Mouse (Mus musculus) forebrain, embryonic 14.5 days (tissue): ENCODE measurements around the gene Prex1. TPM values are rescaled to one million over a fixed set of nuclear protein-coding genes. Genes with fewer than 3 reads are reported as not detected.

Source experiments
- ATAC-seq: fragments of 200-750 bp; cut with Nextera tagmentation; 2 replicates; pipeline ENCODE4 v1.8.0; 2017; ENCODE audit warnings: mild to moderate bottlenecking, moderate library complexity
- DNase-seq: peaks from one replicate; pipeline ENCODE4 v3.0.0-alpha.2; 2015; ENCODE audit warnings: low spot score
- H3K27ac ChIP-seq: fragments of 300-500 bp; sonication (generic); 2 replicates; pipeline ENCODE4 v1.5.1; 2014; ENCODE audit warnings: low read depth, mild to moderate bottlenecking, control low read depth, low read length, moderate library complexity
- H3K27me3 ChIP-seq: fragments of 300-500 bp; sonication (generic); replicated peaks from 2 replicates; pipeline ENCODE4 v1.6.1; 2014; ENCODE audit warnings: low read length, control low read depth, mixed read lengths; ENCODE audit not compliant: control insufficient read depth, insufficient read depth
- H3K36me3 ChIP-seq: fragments of 300-500 bp; sonication (generic); 2 replicates; pipeline ENCODE4 v1.6.1; 2014; ENCODE audit warnings: low read length, control low read depth; ENCODE audit not compliant: control insufficient read depth, insufficient read depth
- H3K4me1 ChIP-seq: fragments of 300-500 bp; sonication (generic); 2 replicates; pipeline ENCODE4 v1.6.1; 2014; ENCODE audit warnings: antibody characterized with exemption, low read length, control low read depth; ENCODE audit not compliant: control insufficient read depth, insufficient read depth
- H3K4me2 ChIP-seq: fragments of 300-500 bp; sonication (generic); 2 replicates; pipeline ENCODE4 v1.6.1; 2014; ENCODE audit warnings: mild to moderate bottlenecking, control low read depth, low read length
- H3K4me3 ChIP-seq: fragments of 300-500 bp; sonication (generic); 2 replicates; pipeline ENCODE4 v1.5.1; 2014; ENCODE audit warnings: low read depth, low read length, control low read depth
- H3K9ac ChIP-seq: fragments of 300-500 bp; sonication (generic); 2 replicates; pipeline ENCODE4 v1.6.1; 2014; ENCODE audit warnings: mild to moderate bottlenecking, low read length, control low read depth, moderate library complexity
- H3K9me3 ChIP-seq: fragments of 300-500 bp; sonication (generic); replicated peaks from 2 replicates; pipeline ENCODE4 v1.6.1; 2016; ENCODE audit warnings: low read length, control low read depth, mixed read lengths; ENCODE audit not compliant: control insufficient read depth
- WGBS: fragments of 180-500 bp; shearing (Covaris S2); extraction: QIAGEN DNeasy Blood & Tissue Kit; methylation state at CpG from one replicate; pipeline ENCODE4 v1.1.7; 2014; 5-methylcytosine and 5-hydroxymethylcytosine counted together
- polyA plus RNA-seq: library from polyadenylated mRNA; unstranded; fragments of >200 nt; fragmentation: Nextera tagmentation; extraction: Ambion mirVana; gene quantifications from 2 replicates; pipeline ENCODE4 v1.2.1, GENCODE M21; 2014

The Prex1 gene
- polyA plus RNA-seq, 1 experiment from 2014 or later: 28.4 TPM

GRCm38 (mm10) chr2:166541112-166541928, 172.3 kb downstream of the Prex1 start:
- peak; percentile 69 for DNase-seq
- Histone ChIP-seq H3K9me3 (no peaks in the 10 kb centered on the region), H3K4me3 (no peak overlapping the region), H3K36me3 (no peaks in the 10 kb centered on the region), H3K4me1 (peaks cover 6% of the 10 kb centered on the region), H3K9ac (no peak overlapping the region), H3K4me2 (0 out of 2 replicates have a peak overlapping the region, but pooled peaks have one; percentile 5), H3K27me3 (no peaks in the 10 kb centered on the region), H3K27ac (no peak overlapping the region)
- WGBS: 7% methylated on average over 11 of the region's 11 CpGs
- peak; percentile 54; the same call in 1 of the 2 replicates for ATAC-seq

GRCm38 (mm10) chr2:166540216-166540615, 173.4 kb downstream of the Prex1 start:
- Histone ChIP-seq H3K9ac (no peak overlapping the region), H3K4me1 (peaks cover 6% of the 10 kb centered on the region), H3K4me3 (no peak overlapping the region), H3K4me2 (no peak overlapping the region), H3K27ac (no peak overlapping the region), H3K9me3 (peaks cover 2% of the 10 kb centered on the region; the same call in 1 of the 2 replicates), H3K27me3 (no peaks in the 10 kb centered on the region), H3K36me3 (no peaks in the 10 kb centered on the region)
- ATAC-seq (no peak), DNase-seq (no peak)
- WGBS: 82% methylated on average over 1 of the region's 1 CpGs

DNA sequence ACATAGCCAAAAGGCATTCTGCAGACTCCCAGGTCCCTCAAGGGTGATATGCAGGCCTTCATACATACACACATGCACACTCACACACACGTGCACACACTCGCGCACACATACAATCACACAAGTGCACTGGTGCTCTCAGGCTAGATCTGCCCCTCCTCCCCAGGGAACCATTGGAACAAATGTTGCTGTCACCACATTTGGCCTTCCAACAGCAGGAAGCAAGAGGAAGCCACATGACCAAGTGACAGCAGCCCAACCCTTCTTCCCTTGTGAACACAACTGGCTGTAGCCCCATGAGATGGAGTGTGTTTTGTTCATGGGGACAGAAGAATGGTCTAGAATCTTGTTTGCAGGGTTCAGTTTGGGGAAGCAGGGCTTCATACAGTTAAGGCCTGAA, 176.7 kb downstream of the Prex1 start:
- ATAC-seq (no peak), DNase-seq (no peak)
- Histone ChIP-seq H3K4me1 (peaks cover 6% of the 10 kb centered on the region), H3K27ac (no peak overlapping the region), H3K9ac (no peak overlapping the region), H3K4me3 (no peak overlapping the region), H3K4me2 (no peak overlapping the region), H3K27me3 (no peaks in the 10 kb centered on the region), H3K9me3 (peaks cover 5% of the 10 kb centered on the region; the same call in 1 of the 2 replicates), H3K36me3 (no peaks in the 10 kb centered on the region)
- 95% methylated on average over 3 of the region's 3 CpGs for whole genome bisulfite sequencing

- Histone ChIP-seq H3K4me1 (no peaks in the 10 kb centered on the region), H3K4me3 (no peak overlapping the region), H3K9me3 (peaks cover 5% of the 10 kb centered on the region; the same call in 1 of the 2 replicates), H3K36me3 (no peaks in the 10 kb centered on the region), H3K4me2 (no peak overlapping the region), H3K27me3 (no peaks in the 10 kb centered on the region), H3K27ac (no peak overlapping the region), H3K9ac (no peak overlapping the region)
- ATAC-seq: no peak
- 93% methylated on average over 11 of the region's 11 CpGs for WGBS
- DNase-seq: no peak
Observed at GRCm38 (mm10) chr2:166535519-166535918, 178.1 kb downstream of the Prex1 start.

DNA sequence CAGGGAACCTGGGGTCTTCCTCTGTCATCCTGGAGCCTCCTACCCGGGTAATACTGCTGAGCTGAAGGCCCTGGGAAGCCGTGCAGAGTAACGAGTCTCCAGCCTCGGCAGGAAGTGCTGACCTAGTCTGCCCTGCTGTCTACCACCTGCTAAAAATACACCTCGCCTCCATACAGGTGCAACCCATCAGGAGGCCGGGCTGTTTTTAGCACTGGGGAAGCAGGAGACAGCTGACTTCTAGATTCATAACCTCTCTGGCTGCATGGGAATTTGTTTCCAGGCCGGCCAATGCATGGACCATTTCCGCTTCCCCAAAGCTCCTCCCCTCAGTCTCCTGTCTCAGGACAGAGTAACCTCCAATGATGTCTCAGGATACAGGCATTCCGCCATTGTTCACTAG, 187.4 kb downstream of the Prex1 start:
- no peak for ATAC-seq
- peaks cover 7% of the 10 kb centered on the region; the same call in 1 of the 2 replicates for H3K9me3 ChIP-seq
- H3K36me3 ChIP-seq: no peaks in the 10 kb centered on the region
- 88% methylated on average over 9 of the region's 9 CpGs for WGBS
- H3K4me1 ChIP-seq: no peaks in the 10 kb centered on the region
- DNase-seq: no peak
- H3K27me3 ChIP-seq: peaks cover 3% of the 10 kb centered on the region; the same call in 1 of the 2 replicates
- no peak overlapping the region for H3K4me2 ChIP-seq
- H3K27ac ChIP-seq: no peak overlapping the region
- no peak overlapping the region for H3K9ac ChIP-seq
- H3K4me3 ChIP-seq: no peak overlapping the region

DNA sequence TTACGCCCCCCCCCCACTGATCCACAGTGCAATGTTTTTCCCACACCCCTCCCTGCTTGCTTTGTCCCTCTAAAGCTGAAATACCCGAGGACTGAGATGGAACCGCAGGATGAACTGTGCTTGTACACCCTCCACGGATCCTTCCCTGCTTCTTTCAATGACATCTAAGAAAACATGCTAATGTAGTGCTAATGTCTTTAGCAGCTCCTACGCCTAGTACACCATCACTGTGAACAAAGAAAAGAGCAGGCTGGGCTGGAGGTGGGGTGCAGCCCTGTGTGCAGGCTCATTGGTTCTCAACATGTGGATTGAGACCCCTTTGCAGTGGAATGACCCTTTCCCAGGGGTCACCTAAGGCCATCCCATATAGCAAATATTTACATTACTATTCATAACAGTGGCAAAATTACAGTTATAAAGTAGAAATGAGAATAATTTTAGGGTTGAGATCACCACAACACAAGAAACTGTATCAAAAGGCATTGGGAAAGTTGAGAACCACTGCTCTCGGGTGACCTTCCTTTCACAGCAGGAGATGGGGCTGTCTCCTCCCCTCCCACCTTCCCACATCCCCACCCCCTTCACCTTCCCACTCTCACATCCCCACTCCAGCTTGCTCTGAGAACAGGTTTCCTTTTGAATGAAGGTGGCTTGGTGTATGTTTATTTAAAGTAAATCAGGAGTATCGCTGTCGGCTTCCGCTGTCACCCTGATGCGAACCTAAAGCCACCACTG, 190.3 kb downstream of the Prex1 start:
- Histone ChIP-seq H3K36me3 (no peaks in the 10 kb centered on the region), H3K27me3 (peaks cover 11% of the 10 kb centered on the region), H3K9ac (no peak overlapping the region), H3K9me3 (no peaks in the 10 kb centered on the region), H3K4me3 (no peak overlapping the region), H3K4me1 (no peaks in the 10 kb centered on the region), H3K27ac (no peak overlapping the region), H3K4me2 (no peak overlapping the region)
- 71% methylated on average over 10 of the region's 10 CpGs for WGBS
- no peak for DNase-seq
- no peak for ATAC-seq

DNA sequence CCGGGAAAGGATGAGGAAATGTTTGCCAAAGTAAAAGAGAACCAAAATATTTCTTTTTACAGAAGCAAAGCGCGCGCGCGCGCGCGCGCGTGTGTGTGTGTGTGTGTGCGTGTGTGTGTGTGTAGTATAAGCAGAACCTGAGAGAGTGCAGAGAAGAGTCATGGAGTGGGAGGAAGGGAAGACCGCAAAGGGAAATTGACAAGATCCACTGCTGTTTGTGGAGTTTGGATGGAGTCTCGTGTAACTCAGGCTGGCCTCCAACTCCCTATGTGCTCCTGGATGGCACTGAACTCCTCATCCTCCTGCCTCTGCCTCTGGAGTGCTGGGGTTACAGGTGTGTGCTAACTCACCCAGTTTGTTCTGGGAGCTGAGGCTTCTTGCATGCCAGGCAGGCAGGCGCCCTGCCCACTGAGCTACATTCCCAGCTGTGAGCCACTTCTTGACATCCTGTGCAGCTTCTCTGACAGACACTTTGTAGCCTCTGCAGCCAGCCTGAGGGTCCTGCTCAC, 191.0 kb downstream of the Prex1 start:
- Histone ChIP-seq H3K4me2 (no peak overlapping the region), H3K27me3 (peaks cover 11% of the 10 kb centered on the region), H3K27ac (no peak overlapping the region), H3K4me3 (no peak overlapping the region), H3K9me3 (no peaks in the 10 kb centered on the region), H3K36me3 (no peaks in the 10 kb centered on the region), H3K9ac (no peak overlapping the region), H3K4me1 (no peaks in the 10 kb centered on the region)
- DNase-seq: no peak
- 75% methylated on average over 15 of the region's 15 CpGs for WGBS
- no peak for ATAC-seq

GRCm38 (mm10) chr2:166521878-166522611, 191.6 kb downstream of the Prex1 start:
- peak; percentile 28 for DNase-seq

More at GRCm38 (mm10) chr2:166521878-166522611, 191.6 kb downstream of the Prex1 start:
- Histone ChIP-seq H3K36me3 (no peaks in the 10 kb centered on the region), H3K9me3 (no peaks in the 10 kb centered on the region), H3K27ac (no peak overlapping the region), H3K27me3 (peaks cover 11% of the 10 kb centered on the region), H3K9ac (no peak overlapping the region), H3K4me1 (peaks cover 4% of the 10 kb centered on the region), H3K4me2 (no peak overlapping the region), H3K4me3 (no peak overlapping the region)
- no peak for ATAC-seq
- WGBS: 31% methylated on average over 16 of the region's 16 CpGs
